Mouse (Mus musculus) intestine, postnatal 0 days (tissue): ENCODE results near the gene Cenpx. TPM values are rescaled to one million over a fixed set of nuclear protein-coding genes. Genes with fewer than 3 reads are reported as not detected.
"Not testable (repeated sequence)": the region's sequence is repeated elsewhere in the genome, so short reads cannot be mapped to it uniquely, and the experiment has no call there.

Source experiments
- ATAC-seq: fragments of 200-750 bp; cut with Nextera tagmentation; 2 replicates; pipeline ENCODE4 v1.8.0; 2017; ENCODE audit warnings: mild to moderate bottlenecking, moderate TSS enrichment, moderate library complexity
- H3K27ac ChIP-seq: fragments of 300-500 bp; sonication (generic); 2 replicates; pipeline ENCODE4 v1.5.1; 2014; ENCODE audit warnings: mild to moderate bottlenecking, low read depth, low read length, moderate library complexity
- H3K27me3 ChIP-seq: fragments of 300-500 bp; sonication (generic); replicated peaks from 2 replicates; pipeline ENCODE4 v1.6.1; 2014; ENCODE audit warnings: low read length, mixed read lengths; ENCODE audit not compliant: control insufficient read depth, insufficient read depth
- H3K36me3 ChIP-seq: fragments of 300-500 bp; sonication (generic); 2 replicates; pipeline ENCODE4 v1.6.1; 2014; ENCODE audit warnings: mild to moderate bottlenecking, moderate library complexity; ENCODE audit not compliant: control insufficient read depth, insufficient read depth
- H3K4me1 ChIP-seq: fragments of 300-500 bp; sonication (generic); replicated peaks from 2 replicates; pipeline ENCODE4 v1.6.1; 2014; ENCODE audit warnings: antibody characterized with exemption, low read length, mixed read lengths; ENCODE audit not compliant: control insufficient read depth, insufficient read depth
- H3K4me2 ChIP-seq: fragments of 300-500 bp; sonication (generic); replicated peaks from 2 replicates; pipeline ENCODE4 v1.6.1; 2014; ENCODE audit warnings: low read depth, mild to moderate bottlenecking, moderate library complexity
- H3K4me3 ChIP-seq: fragments of 300-500 bp; sonication (generic); 2 replicates; pipeline ENCODE4 v1.5.1; 2014; ENCODE audit warnings: low read depth, low read length
- H3K9ac ChIP-seq: fragments of 300-500 bp; sonication (generic); 2 replicates; pipeline ENCODE4 v1.6.1; 2014; ENCODE audit warnings: mild to moderate bottlenecking, low read depth, low read length
- H3K9me3 ChIP-seq: fragments of 300-500 bp; sonication (generic); 2 replicates; pipeline ENCODE4 v1.6.1; 2016; ENCODE audit warnings: mixed run types; ENCODE audit not compliant: control insufficient read depth
- CTCF ChIP-seq: sonication (generic); IDR thresholded peaks from 2 replicates; pipeline ENCODE4 v1.5.1; 2016; ENCODE audit warnings: low read depth, mild to moderate bottlenecking, control low read depth, antibody characterized with exemption, moderate library complexity
- WGBS: fragments of 180-500 bp; shearing (Covaris S2); extraction: QIAGEN DNeasy Blood & Tissue Kit; methylation state at CpG from one replicate; pipeline ENCODE4 v1.1.7; 2014; 5-methylcytosine and 5-hydroxymethylcytosine counted together
- polyA plus RNA-seq: library from polyadenylated mRNA; unstranded; fragments of >200 nt; fragmentation: Nextera tagmentation; extraction: Ambion mirVana; gene quantifications from 2 replicates; pipeline ENCODE4 v1.2.1, GENCODE M21; 2015

Gene Cenpx
- polyA plus RNA-seq, 1 experiment from 2014 or later = 131 TPM

DNA sequence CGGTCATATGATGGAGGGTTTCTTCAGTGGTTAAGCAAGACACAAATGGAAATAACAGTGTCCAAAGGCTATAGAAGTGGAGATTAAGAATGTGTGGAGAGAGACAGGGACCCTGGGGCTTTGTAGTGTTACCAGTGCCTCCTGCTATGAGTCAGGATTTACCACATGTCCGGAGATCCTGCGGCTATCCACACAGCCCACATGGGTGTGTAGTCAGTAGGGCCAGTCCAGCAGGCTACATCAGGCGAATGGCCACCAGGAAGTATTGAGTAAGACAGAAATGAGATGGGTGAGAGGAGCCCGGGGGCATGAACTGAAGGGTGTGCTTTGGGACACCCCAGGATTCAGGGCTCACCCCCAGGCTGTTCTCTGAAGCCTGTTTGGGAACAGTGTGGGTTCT lies 30.9 kb downstream of the Cenpx start:
- Histone ChIP-seq H3K27me3 (no peaks in the 10 kb centered on the region), H3K9me3 (no peaks in the 10 kb centered on the region), H3K9ac (no peak overlapping the region), H3K4me3 (no peak overlapping the region), H3K27ac (no peak overlapping the region), H3K36me3 (peaks cover 80% of the 10 kb centered on the region), H3K4me2 (no peak overlapping the region), H3K4me1 (no peaks in the 10 kb centered on the region)
- 86% methylated on average over 5 of the region's 5 CpGs for WGBS
- ATAC-seq = no peak
- TF ChIP-seq CTCF = no peak

DNA sequence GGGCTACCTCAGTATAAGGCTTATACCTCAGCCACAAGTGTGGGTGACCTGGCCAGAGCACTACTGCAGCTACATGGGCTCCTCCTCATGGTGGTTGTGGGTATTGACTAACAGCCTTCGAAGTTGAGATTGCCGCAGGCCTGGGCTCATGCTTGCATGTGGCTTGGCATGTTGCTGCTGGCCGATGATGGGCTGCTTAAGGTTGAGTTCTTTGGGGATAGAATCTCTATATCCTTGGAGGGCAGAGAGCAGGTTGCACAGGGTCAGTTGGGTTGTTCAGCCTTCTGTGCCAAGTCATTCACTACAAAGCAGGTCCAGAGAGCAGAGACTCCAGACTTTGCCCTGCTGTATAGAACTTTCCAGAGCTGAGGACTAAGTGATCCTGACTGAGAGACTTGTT lies 33.6 kb downstream of the Cenpx start:
- Histone ChIP-seq H3K27ac (peak overlapping the region; percentile 80), H3K4me1 (no peaks in the 10 kb centered on the region), H3K9ac (no peak overlapping the region), H3K4me2 (no peak overlapping the region), H3K36me3 (peaks cover 67% of the 10 kb centered on the region), H3K4me3 (no peak overlapping the region), H3K27me3 (no peaks in the 10 kb centered on the region), H3K9me3 (no peaks in the 10 kb centered on the region)
- 70% methylated on average over 3 of the region's 3 CpGs for WGBS
- ATAC-seq = peak; percentile 90
- peak; percentile 73 for TF ChIP-seq CTCF

DNA sequence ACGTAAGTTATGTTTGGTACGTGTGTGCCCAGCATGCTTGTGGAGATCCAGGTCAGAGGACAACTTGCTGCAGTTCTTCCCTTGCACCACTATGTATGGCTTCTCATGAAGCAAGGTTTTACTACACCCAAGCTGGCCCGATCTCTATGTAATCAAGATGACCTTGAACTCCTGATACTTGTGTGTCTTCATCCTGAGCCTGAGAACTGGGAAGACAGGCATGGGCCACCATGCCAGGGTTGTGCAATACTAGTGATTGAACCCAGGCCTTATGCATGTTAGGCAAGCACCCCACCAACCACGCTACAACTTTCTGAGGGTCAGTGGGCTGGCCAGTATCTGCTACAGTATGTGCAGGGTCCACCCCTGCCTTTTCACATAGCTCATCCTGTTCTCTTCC lies 36.6 kb downstream of the Cenpx start:
- 62% methylated on average over 4 of the region's 4 CpGs for WGBS
- no peaks in the 10 kb centered on the region for H3K27me3 ChIP-seq
- no peak overlapping the region for H3K4me3 ChIP-seq
- ATAC-seq = no peak
- H3K4me2 ChIP-seq = no peak overlapping the region
- H3K4me1 ChIP-seq = peaks cover 8% of the 10 kb centered on the region; the same call in 1 of the 2 replicates
- H3K36me3 ChIP-seq = peaks cover 42% of the 10 kb centered on the region
- peak overlapping the region; percentile 22; the same call in 1 of the 2 replicates for H3K27ac ChIP-seq
- no peak for TF ChIP-seq CTCF
- no peaks in the 10 kb centered on the region for H3K9me3 ChIP-seq
- H3K9ac ChIP-seq = no peak overlapping the region

DNA sequence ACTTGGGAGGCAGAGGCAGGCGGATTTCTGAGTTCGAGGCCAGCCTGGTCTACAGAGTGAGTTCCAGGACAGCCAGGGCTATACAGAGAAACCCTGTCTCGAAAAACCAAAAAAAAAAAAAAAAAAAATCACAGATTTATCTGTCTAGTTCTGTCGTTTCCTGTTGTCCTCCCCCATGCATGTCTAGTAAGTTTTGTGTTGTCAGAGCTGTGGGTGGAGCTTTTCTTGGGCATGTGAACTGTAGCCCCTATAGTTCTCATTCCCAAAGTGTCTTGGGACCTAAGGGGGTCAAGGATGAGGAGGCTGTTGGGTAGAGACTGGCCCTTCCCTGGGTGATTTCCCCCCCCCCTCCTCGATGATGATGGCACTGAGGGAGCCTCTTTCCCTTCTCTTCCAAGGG lies 37.7 kb downstream of the Cenpx start:
- not testable (repeated sequence) for H3K27ac ChIP-seq

DNA sequence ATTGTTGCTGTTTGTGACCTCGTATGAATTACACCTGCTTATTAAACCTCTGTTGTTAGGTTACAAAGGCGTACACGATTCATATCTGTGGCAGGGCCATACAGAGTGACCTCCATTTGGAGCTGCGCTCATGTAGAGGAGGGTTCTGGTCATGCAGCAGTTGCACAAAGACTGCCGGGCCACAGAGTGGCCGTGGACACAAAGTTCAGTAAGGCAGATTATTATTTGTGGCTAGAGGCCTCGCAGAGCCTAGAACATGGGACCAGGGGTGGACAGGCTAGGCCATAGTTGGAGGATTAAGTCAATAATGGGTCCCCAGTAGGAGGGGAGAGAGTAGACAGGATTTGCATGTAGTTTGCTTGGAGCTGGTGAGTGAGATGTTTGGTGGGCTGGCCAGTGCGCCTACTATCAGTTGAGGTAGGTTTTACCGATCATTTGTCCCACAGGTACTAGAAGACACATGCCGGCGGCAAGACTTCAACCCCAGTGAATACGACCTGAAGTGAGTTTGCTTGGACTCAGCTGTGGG lies 39.9 kb downstream of the Cenpx start:
- no peaks in the 10 kb centered on the region for H3K9me3 ChIP-seq
- H3K9ac ChIP-seq = peak overlapping the region; percentile 75
- ATAC-seq = peak; percentile 30; the same call in 1 of the 2 replicates
- 23% methylated on average over 12 of the region's 12 CpGs for WGBS
- peak overlapping the region; percentile 80 for H3K4me2 ChIP-seq
- H3K4me1 ChIP-seq = peaks cover 8% of the 10 kb centered on the region; the same call in 1 of the 2 replicates
- peaks cover 16% of the 10 kb centered on the region; the same call in 1 of the 2 replicates for H3K36me3 ChIP-seq
- H3K4me3 ChIP-seq = peak overlapping the region; percentile 67
- H3K27me3 ChIP-seq = no peaks in the 10 kb centered on the region
- H3K27ac ChIP-seq = peak overlapping the region; percentile 87
- TF ChIP-seq CTCF = no peak

More for the DNA sequence above, 37.7 kb downstream of the Cenpx start:
- not testable (repeated sequence) for H3K9me3 ChIP-seq, H3K4me2 ChIP-seq, H3K4me1 ChIP-seq, H3K27me3 ChIP-seq, ATAC-seq, H3K9ac ChIP-seq, H3K4me3 ChIP-seq
- peaks cover 34% of the 10 kb centered on the region for H3K36me3 ChIP-seq
- WGBS = 66% methylated on average over 3 of the region's 5 CpGs

GRCm38 (mm10) chr11:120672687-120673593 lies 40.6 kb downstream of the Cenpx start, which contains the start of gene Aspscr1:
Gene Aspscr1, plus strand, starts transcription at chr11:120672973.
- TF ChIP-seq CTCF = no peak
- Histone ChIP-seq H3K9ac (peak within 1 kb of the TSS; percentile 75), H3K36me3 (peaks cover 9% of the 10 kb centered on the region; the same call in 1 of the 2 replicates), H3K4me1 (peaks cover 8% of the 10 kb centered on the region; the same call in 1 of the 2 replicates), H3K4me3 (peak within 1 kb of the TSS; percentile 67), H3K4me2 (peak within 1 kb of the TSS; percentile 80), H3K27me3 (no peaks in the 10 kb centered on the region), H3K27ac (peak within 1 kb of the TSS; percentile 87), H3K9me3 (no peaks in the 10 kb centered on the region)
- peak; percentile 95 for ATAC-seq
- under 1% methylated on average over 80 of the region's 83 CpGs for WGBS
